Mouse (Mus musculus) spleen, adult 2 months (tissue): ENCODE measurements around the gene Epor. TPM values are rescaled to one million over a fixed set of nuclear protein-coding genes. Genes with fewer than 3 reads are reported as not detected.

Source experiments
- DNase-seq, 2 experiments: peaks; one replicate each; pipeline versions ENCODE4 v3.0.0 to v3.0.0-alpha.2; 2012 to 2021; ENCODE audit warnings: low spot score in 2 of 2, low read depth in 1 of 2
- H3K27ac ChIP-seq: fragments of 200-500 bp; 2 replicates; pipeline ENCODE4 v1.5.1; 2012; ENCODE audit warnings: low read length, inconsistent platforms; ENCODE audit not compliant: insufficient read depth
- H3K27me3 ChIP-seq: fragments of 200-500 bp; 2 replicates; pipeline ENCODE4 v1.6.1; 2012; ENCODE audit warnings: mild to moderate bottlenecking, moderate library complexity, low read length, inconsistent platforms; ENCODE audit not compliant: control insufficient read depth, insufficient read depth
- H3K36me3 ChIP-seq: fragments of 200-500 bp; 2 replicates; pipeline ENCODE4 v1.6.1; 2012; ENCODE audit warnings: mild to moderate bottlenecking, low read length, inconsistent platforms; ENCODE audit not compliant: control insufficient read depth, insufficient read depth
- H3K4me1 ChIP-seq: fragments of 200-500 bp; 2 replicates; pipeline ENCODE4 v1.6.1; 2011; ENCODE audit warnings: inconsistent platforms; ENCODE audit not compliant: control insufficient read depth, insufficient read depth, insufficient read length
- H3K4me3 ChIP-seq: fragments of 200-500 bp; 2 replicates; pipeline ENCODE4 v1.5.1; 2011; ENCODE audit warnings: mild to moderate bottlenecking, inconsistent platforms; ENCODE audit not compliant: insufficient read depth, insufficient read length; ENCODE audit errors: extremely low read depth
- CTCF ChIP-seq: fragments of 200-500 bp; IDR thresholded peaks from 2 replicates; pipeline ENCODE4 v1.5.1; 2011; ENCODE audit warnings: mild to moderate bottlenecking, inconsistent platforms; ENCODE audit not compliant: insufficient read depth, insufficient read length, insufficient replicate concordance; ENCODE audit errors: extremely low read depth
- POLR2A ChIP-seq: fragments of 200-500 bp; IDR thresholded peaks from 2 replicates; pipeline ENCODE4 v1.6.1; 2011; ENCODE audit warnings: low read depth, low read length, inconsistent platforms
- WGBS: fragments of 180-500 bp; shearing (Covaris S2); methylation state at CpG from one replicate; pipeline ENCODE4 v1.1.7; 2018; 5-methylcytosine and 5-hydroxymethylcytosine counted together
- polyA plus RNA-seq: library from polyadenylated mRNA; depleted of rRNA; stranded (reverse); fragments of >200 nt; gene quantifications from 2 replicates; pipeline ENCODE4 v1.2.3, GENCODE M21; 2012; rRNA removed

Gene Epor
- 49.5 and 59.5 TPM in 2 replicates for polyA plus RNA-seq

DNA sequence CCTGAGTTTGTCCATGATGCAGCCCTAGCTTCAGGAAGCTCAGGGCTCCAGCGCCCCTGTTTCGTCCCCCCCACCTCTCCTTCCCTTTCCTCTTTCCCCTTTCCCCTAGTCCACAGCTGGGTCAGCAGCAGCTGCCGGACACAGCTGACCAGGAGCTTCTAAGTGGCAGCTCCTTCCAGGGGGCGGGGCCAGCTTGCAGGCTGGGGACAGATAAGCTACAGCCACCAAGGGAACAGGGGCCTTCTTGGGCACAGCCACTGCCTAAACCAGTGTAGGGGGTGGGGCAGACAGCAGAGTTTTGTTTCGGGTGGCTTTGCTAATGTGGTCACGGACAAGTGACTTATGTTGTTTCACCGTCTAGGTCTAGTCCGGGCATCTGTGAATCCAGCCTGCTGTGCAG lies at the start of gene Epor:
Gene Epor (minus strand): TSS at position 90 of the 400 bp plus-strand sequence.
- Histone ChIP-seq H3K36me3 (no peaks in the 10 kb centered on the region), H3K4me1 (peaks cover 12% of the 10 kb centered on the region), H3K27me3 (peaks cover 14% of the 10 kb centered on the region), H3K4me3 (peak within 1 kb of the TSS; percentile 50), H3K27ac (peak within 1 kb of the TSS; percentile 33; the same call in 1 of the 2 replicates)
- TF ChIP-seq CTCF (no peak), POLR2A (no peak)
- 54% methylated on average over 8 of the region's 8 CpGs for WGBS
- no peak for DNase-seq

DNA sequence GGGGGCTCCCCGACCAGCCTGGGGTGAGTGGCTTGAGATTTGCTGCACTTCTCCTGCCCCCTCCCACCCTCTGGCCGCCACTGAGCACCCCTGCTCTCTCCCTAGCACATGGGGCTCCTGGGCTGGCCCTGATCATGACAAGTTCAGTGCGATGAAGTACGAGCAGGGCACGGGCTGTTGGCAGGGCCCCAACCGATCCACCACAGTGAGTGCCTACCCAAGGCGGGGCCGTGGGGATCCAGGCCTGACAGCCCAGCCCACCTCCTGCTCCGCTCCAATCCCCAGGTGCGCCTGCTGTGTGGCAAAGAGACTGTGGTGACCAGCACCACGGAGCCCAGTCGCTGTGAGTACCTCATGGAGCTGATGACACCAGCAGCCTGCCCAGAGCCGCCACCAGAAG lies 49.4 kb upstream of the Epor start:
- Histone ChIP-seq H3K4me1 (no peaks in the 10 kb centered on the region; the same call in 1 of the 2 replicates), H3K36me3 (peaks cover 49% of the 10 kb centered on the region), H3K27ac (no peak overlapping the region), H3K4me3 (no peak overlapping the region), H3K27me3 (no peaks in the 10 kb centered on the region)
- TF ChIP-seq POLR2A (no peak), CTCF (no peak)
- DNase-seq = no peak
- WGBS = 93% methylated on average over 13 of the region's 13 CpGs

DNA sequence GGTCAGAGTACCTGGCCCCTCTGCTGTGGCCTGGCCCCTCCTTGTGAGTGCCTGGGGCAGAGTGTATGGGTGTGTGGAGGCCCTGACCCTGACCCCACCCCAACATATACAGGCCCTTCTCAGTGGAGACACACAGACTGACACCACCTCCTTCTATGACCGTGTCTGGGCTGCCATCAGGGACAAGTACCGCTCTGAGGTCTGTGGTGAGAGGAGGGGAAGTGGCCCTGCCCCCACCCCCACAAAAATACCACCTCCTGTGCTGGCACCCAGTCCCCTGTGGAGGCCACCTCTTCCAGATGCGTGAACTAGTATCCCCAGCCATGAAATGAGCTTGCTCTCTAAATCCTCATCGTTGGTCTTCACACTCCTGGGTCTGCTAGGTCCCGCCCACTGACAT lies 47.7 kb upstream of the Epor start:
- peaks cover 51% of the 10 kb centered on the region for H3K36me3 ChIP-seq
- no peak for DNase-seq
- H3K4me3 ChIP-seq = no peak overlapping the region
- H3K27ac ChIP-seq = no peak overlapping the region
- no peak for TF ChIP-seq POLR2A
- H3K4me1 ChIP-seq = no peaks in the 10 kb centered on the region; the same call in 1 of the 2 replicates
- H3K27me3 ChIP-seq = no peaks in the 10 kb centered on the region
- 37% methylated on average over 5 of the region's 5 CpGs for WGBS

DNA sequence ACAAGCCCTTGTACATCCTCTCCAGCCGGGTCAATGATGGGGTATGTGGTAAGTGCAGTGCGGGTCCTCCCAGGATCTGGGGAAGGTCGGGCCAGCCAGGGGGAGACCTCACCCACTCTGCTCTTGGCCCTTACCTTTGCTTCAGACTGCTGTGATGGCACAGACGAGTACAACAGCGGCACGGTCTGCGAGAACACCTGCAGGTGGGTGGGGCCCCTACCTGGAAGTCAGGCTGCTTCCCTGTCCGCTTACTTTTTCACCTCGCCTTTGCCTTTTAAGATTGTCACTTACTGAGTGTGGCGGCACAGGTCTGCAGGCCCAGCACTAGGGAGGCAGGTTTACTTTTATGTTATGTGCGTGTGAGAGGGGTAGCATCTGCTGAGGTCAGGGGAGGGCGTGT lies 41.2 kb upstream of the Epor start:
- DNase-seq = no peak
- no peak overlapping the region for H3K27ac ChIP-seq
- TF ChIP-seq POLR2A (no peak), CTCF (no peak)
- H3K27me3 ChIP-seq = no peaks in the 10 kb centered on the region
- peaks cover 6% of the 10 kb centered on the region; the same call in 1 of the 2 replicates for H3K4me1 ChIP-seq
- H3K4me3 ChIP-seq = no peak overlapping the region
- peaks cover 18% of the 10 kb centered on the region for H3K36me3 ChIP-seq
- WGBS = 96% methylated on average over 12 of the region's 12 CpGs

DNA sequence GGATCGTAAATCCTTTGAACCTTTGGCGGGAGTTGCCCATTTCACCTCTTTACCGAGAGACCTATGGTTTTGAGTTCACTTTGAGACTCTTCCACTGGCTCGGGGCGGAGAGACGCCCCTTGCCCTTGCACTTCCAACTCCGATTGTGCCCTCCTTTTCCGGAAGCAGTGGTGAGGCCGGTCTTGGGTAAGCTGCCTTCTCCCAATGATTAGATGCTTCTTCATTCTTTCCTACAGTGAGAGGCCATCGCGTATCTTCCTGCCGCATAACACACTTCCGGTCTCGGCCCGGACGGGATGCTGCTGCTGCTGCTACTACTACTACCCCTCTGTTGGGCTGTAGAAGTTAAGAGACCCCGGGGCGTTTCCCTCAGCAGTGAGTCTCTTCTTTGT lies 39.9 kb upstream of the Epor start:
- Histone ChIP-seq H3K36me3 (peaks cover 8% of the 10 kb centered on the region), H3K4me1 (peaks cover 6% of the 10 kb centered on the region; the same call in 1 of the 2 replicates), H3K27ac (peak overlapping the region; percentile 57; the same call in 1 of the 2 replicates), H3K4me3 (peak overlapping the region; percentile 75), H3K27me3 (no peaks in the 10 kb centered on the region)
- no peak for DNase-seq
- under 1% methylated on average over 18 of the region's 18 CpGs for WGBS
- TF ChIP-seq POLR2A (no peak), CTCF (no peak)

DNA sequence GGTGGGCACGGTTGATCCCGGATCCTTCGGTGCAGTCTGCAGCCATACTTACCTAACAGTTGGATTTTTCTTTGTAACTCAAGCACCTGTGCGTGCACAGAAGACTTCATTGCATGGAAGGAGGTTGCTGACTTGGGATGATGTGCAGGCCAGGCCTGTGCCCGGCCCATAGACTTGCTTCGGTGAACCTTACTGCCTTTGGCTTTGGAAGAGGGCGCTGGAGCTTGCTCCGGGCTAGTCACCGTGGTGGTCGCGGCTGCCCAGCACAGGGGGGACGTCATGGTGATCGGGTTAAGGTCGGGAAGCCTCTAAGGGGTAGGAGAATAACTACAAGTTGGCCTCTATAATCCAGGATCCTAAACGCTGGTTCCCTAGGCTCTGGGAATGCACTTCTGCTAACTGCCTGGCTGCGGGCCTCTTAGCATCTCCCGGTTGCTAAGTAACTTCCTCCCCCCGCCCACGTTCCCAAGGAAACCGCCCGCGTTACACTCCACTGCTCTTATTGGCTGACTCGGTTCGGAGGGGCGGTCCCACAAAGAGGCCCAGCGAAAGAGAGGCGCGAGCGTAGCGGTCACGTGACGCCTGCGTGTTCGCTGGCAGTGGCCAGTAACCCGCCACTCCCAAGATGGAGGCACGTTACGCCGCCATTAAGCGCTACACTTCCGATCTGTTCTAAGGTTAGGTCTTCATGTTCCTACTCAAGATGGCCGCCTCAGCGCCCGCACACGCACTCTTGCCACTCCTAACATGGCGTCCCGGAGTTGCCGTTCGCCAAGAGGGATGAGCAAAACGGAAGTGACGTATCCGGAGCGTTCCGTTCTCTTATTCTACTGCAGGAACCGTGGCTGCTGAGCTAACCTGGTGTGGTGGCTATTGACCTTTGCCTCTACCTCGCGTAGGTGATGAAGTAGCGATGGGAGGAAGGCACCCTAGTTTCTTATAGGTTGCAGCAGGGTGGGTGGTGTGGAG lies 39.2 kb upstream of the Epor start, which contains the start of the genes Ccdc151 and Prkcsh:
Gene Ccdc151 (minus strand): TSS at position 441 of the 969 bp plus-strand sequence.
Gene Prkcsh (plus strand): TSS at position 613 of the 969 bp plus-strand sequence.
- Histone ChIP-seq H3K27ac (peak within 1 kb of the TSS; percentile 57; the same call in 1 of the 2 replicates), H3K4me3 (peak within 1 kb of the TSS; percentile 75), H3K27me3 (no peaks in the 10 kb centered on the region), H3K36me3 (peaks cover 7% of the 10 kb centered on the region), H3K4me1 (peaks cover 6% of the 10 kb centered on the region; the same call in 1 of the 2 replicates)
- TF ChIP-seq POLR2A = peak; percentile 59
- no peak for TF ChIP-seq CTCF
- WGBS = 8% methylated on average over 57 of the region's 57 CpGs
- peak; percentile 99 for DNase-seq
